Mouse (Mus musculus) CD8-positive naive resting alpha-beta T cell, adult 2 months (primary cell): ENCODE results near the gene Prokr1.

Experiments used
- DNase-seq, 2 experiments: peaks; one replicate each; pipeline ENCODE4 v3.0.0; 2022; ENCODE audit warnings: low read depth in 2 of 2, low spot score in 2 of 2

Prokr1 gene

GRCm38 (mm10) chr6:87530386-87530785 is 60.2 kb downstream of the Prokr1 start:
- DNase-seq: no peak
